Mouse (Mus musculus) midbrain, postnatal 0 days (tissue): Measurements from ENCODE around the gene Sccpdh. TPM values are rescaled to one million over a fixed set of nuclear protein-coding genes. Genes with fewer than 3 reads are reported as not detected.
A peak's percentile ranks its signal among the peaks of the same experiment; 100 is the strongest.
"Not testable (repeated sequence)": the region's sequence is repeated elsewhere in the genome, so short reads cannot be mapped to it uniquely, and the experiment has no call there.

Source experiments
- ATAC-seq: fragments of 200-750 bp; cut with Nextera tagmentation; 2 replicates; pipeline ENCODE4 v1.8.0; 2017; ENCODE audit warnings: moderate number of reproducible peaks, mild to moderate bottlenecking, moderate TSS enrichment, moderate library complexity; ENCODE audit not compliant: low FRiP score
- DNase-seq: peaks from one replicate; pipeline ENCODE4 v3.0.0-alpha.2; 2015; ENCODE audit warnings: low spot score
- H3K27ac ChIP-seq: fragments of 300-500 bp; sonication (generic); 2 replicates; pipeline ENCODE4 v1.5.1; 2014; ENCODE audit warnings: low read depth, mild to moderate bottlenecking, low read length, mixed read lengths
- H3K27me3 ChIP-seq: fragments of 300-500 bp; sonication (generic); 2 replicates; pipeline ENCODE4 v1.6.1; 2014; ENCODE audit warnings: low read length, control low read depth, mixed read lengths; ENCODE audit not compliant: insufficient read depth
- H3K36me3 ChIP-seq: fragments of 300-500 bp; sonication (generic); 2 replicates; pipeline ENCODE4 v1.6.1; 2014; ENCODE audit warnings: low read length, control low read depth, mixed read lengths; ENCODE audit not compliant: insufficient read depth
- H3K4me1 ChIP-seq: fragments of 300-500 bp; sonication (generic); 2 replicates; pipeline ENCODE4 v1.6.1; 2014; ENCODE audit warnings: mild to moderate bottlenecking, control low read depth, antibody characterized with exemption, low read length, mixed read lengths; ENCODE audit not compliant: insufficient read depth
- H3K4me2 ChIP-seq: fragments of 300-500 bp; sonication (generic); 2 replicates; pipeline ENCODE4 v1.6.1; 2014; ENCODE audit warnings: low read depth, mild to moderate bottlenecking, low read length, mixed read lengths; ENCODE audit not compliant: poor library complexity, severe bottlenecking
- H3K4me3 ChIP-seq: fragments of 300-500 bp; sonication (generic); 2 replicates; pipeline ENCODE4 v1.5.1; 2014; ENCODE audit warnings: low read depth, mild to moderate bottlenecking, low read length, moderate library complexity
- H3K9ac ChIP-seq: fragments of 300-500 bp; sonication (generic); replicated peaks from 2 replicates; pipeline ENCODE4 v1.6.1; 2014; ENCODE audit warnings: mild to moderate bottlenecking, low read length, moderate library complexity, mixed read lengths; ENCODE audit not compliant: poor library complexity, severe bottlenecking
- H3K9me3 ChIP-seq: fragments of 300-500 bp; sonication (generic); 2 replicates; pipeline ENCODE4 v1.6.1; 2016; ENCODE audit warnings: low read length, control low read depth
- CTCF ChIP-seq: IDR thresholded peaks from 2 replicates; pipeline ENCODE4 v1.5.1; 2016; ENCODE audit warnings: antibody characterized with exemption, mild to moderate bottlenecking
- WGBS: fragments of 180-500 bp; shearing (Covaris S2); extraction: QIAGEN DNeasy Blood & Tissue Kit; methylation state at CpG from one replicate; pipeline ENCODE4 v1.1.7; 2014; 5-methylcytosine and 5-hydroxymethylcytosine counted together
- polyA plus RNA-seq: library from polyadenylated mRNA; unstranded; fragments of >200 nt; fragmentation: Nextera tagmentation; extraction: Ambion mirVana; gene quantifications from 2 replicates; pipeline ENCODE4 v1.2.1, GENCODE M21; 2015
- total RNA-seq: library from RNA; depleted of rRNA; stranded (reverse); fragments of >200 nt; gene quantifications from 2 replicates; pipeline ENCODE4 v1.2.3, GENCODE M21; 2014

The Sccpdh gene
- total and polyA plus RNA-seq, 2 experiments from 2014 or later: 92.2 to 190 TPM

- Histone ChIP-seq H3K27ac (no peak overlapping the region), H3K4me3 (0 out of 2 replicates have a peak overlapping the region, but pooled peaks have one; percentile 14), H3K9me3 (no peaks in the 10 kb centered on the region), H3K9ac (no peak overlapping the region), H3K4me1 (no peaks in the 10 kb centered on the region), H3K4me2 (peak overlapping the region; percentile 39; the same call in 1 of the 2 replicates), H3K36me3 (no peaks in the 10 kb centered on the region), H3K27me3 (no peaks in the 10 kb centered on the region)
- DNase-seq: peak; percentile 83
- peak; percentile 69; the same call in 1 of the 2 replicates for ATAC-seq
- WGBS: 61% methylated on average over 13 of the region's 13 CpGs
- peak; percentile 85 for TF ChIP-seq CTCF
These were observed 22.7 kb upstream of the Sccpdh start for GRCm38 (mm10) chr1:179645101-179645979.

GRCm38 (mm10) chr1:179645980-179646268 is 22.1 kb upstream of the Sccpdh start:
- DNase-seq (no peak), ATAC-seq (no peak)
- Histone ChIP-seq H3K4me2 (peak overlapping the region; percentile 39; the same call in 1 of the 2 replicates), H3K4me1 (no peaks in the 10 kb centered on the region), H3K36me3 (no peaks in the 10 kb centered on the region), H3K9me3 (no peaks in the 10 kb centered on the region), H3K27ac (no peak overlapping the region), H3K9ac (no peak overlapping the region), H3K4me3 (0 out of 2 replicates have a peak overlapping the region, but pooled peaks have one; percentile 14), H3K27me3 (no peaks in the 10 kb centered on the region)
- no peak for TF ChIP-seq CTCF
- 29% methylated on average over 4 of the region's 4 CpGs for WGBS

- H3K9ac ChIP-seq, ATAC-seq: not testable (repeated sequence)
- peak; percentile 18 for DNase-seq
These were observed 19.3 kb upstream of the Sccpdh start for GRCm38 (mm10) chr1:179648678-179649077.

GRCm38 (mm10) chr1:179649324-179649723 is 18.7 kb upstream of the Sccpdh start:
- no peak for TF ChIP-seq CTCF
- ATAC-seq: no peak
- H3K4me1 ChIP-seq: no peaks in the 10 kb centered on the region
- no peaks in the 10 kb centered on the region for H3K27me3 ChIP-seq
- no peak overlapping the region for H3K9ac ChIP-seq
- no peak for DNase-seq
- no peak overlapping the region for H3K4me2 ChIP-seq
- H3K4me3 ChIP-seq: no peak overlapping the region
- H3K9me3 ChIP-seq: no peaks in the 10 kb centered on the region
- H3K27ac ChIP-seq: no peak overlapping the region
- WGBS: 68% methylated on average over 3 of the region's 3 CpGs
- H3K36me3 ChIP-seq: no peaks in the 10 kb centered on the region

More at GRCm38 (mm10) chr1:179648678-179649077, 19.3 kb upstream of the Sccpdh start:
- H3K4me1 ChIP-seq, H3K27ac ChIP-seq, H3K27me3 ChIP-seq, H3K36me3 ChIP-seq, H3K4me2 ChIP-seq, H3K9me3 ChIP-seq, H3K4me3 ChIP-seq: not testable (repeated sequence)
- WGBS: 57% methylated on average over 4 of the region's 5 CpGs

GRCm38 (mm10) chr1:179650284-179650683 is 17.7 kb upstream of the Sccpdh start:
- H3K4me2 ChIP-seq: no peak overlapping the region
- H3K9ac ChIP-seq: no peak overlapping the region
- WGBS: 78% methylated on average over 4 of the region's 4 CpGs
- H3K4me1 ChIP-seq: no peaks in the 10 kb centered on the region
- no peak for DNase-seq
- no peak for ATAC-seq
- H3K27ac ChIP-seq: no peak overlapping the region
- H3K4me3 ChIP-seq: no peak overlapping the region
- TF ChIP-seq CTCF: no peak
- H3K36me3 ChIP-seq: no peaks in the 10 kb centered on the region
- no peaks in the 10 kb centered on the region for H3K9me3 ChIP-seq
- H3K27me3 ChIP-seq: no peaks in the 10 kb centered on the region

GRCm38 (mm10) chr1:179651224-179651623 is 16.8 kb upstream of the Sccpdh start:
- no peak for TF ChIP-seq CTCF
- Histone ChIP-seq H3K36me3 (no peaks in the 10 kb centered on the region), H3K27ac (no peak overlapping the region), H3K4me1 (no peaks in the 10 kb centered on the region), H3K4me2 (no peak overlapping the region), H3K4me3 (no peak overlapping the region), H3K9ac (no peak overlapping the region), H3K27me3 (no peaks in the 10 kb centered on the region), H3K9me3 (no peaks in the 10 kb centered on the region)
- ATAC-seq (no peak), DNase-seq (no peak)
- 89% methylated on average over 5 of the region's 5 CpGs for WGBS
